Comparison of ENCODE assay signal across 12 mouse cellular contexts in the genomic region with DNA sequence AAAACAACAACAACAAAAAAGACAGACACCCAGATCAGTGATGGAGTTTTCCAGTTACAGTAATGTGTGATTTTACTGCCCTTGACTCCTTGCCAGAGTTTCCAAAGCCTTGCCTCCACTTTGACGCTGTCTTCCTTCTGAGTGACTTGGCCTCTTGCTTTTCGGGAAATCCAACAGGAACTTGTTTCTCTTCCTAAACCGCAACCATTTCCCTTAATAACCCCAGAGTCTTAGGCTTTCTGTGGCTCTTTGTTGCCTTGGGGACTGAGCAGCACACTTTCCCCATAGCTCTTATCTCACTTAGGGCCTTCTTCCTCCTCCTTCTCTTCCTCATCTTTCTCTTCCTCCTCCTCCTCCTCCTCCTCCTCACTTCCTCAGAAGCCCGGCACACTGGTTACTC.
"Had no signal": no experiment of that assay in that cellular context is flagged by ENCODE, and none has a peak within 500 bp of the region (broad histone marks: within the 10 kb centered on the region; RNA-seq: fewer than 3 reads in every experiment).

No protein-coding gene starts in this region.

- H3K4me3 ChIP-seq: intestine, embryonic 15.5 days; midbrain, embryonic 12.5 days; stomach, embryonic 15.5 days had no signal

- H3K9me3 ChIP-seq: intestine, embryonic 15.5 days; midbrain, embryonic 12.5 days; stomach, embryonic 15.5 days had no signal

- H3K9ac ChIP-seq: intestine, embryonic 15.5 days; liver, embryonic 14.5 days; midbrain, embryonic 12.5 days; stomach, embryonic 15.5 days had no signal

- H3K4me1 ChIP-seq: intestine, embryonic 15.5 days; midbrain, embryonic 12.5 days; stomach, embryonic 15.5 days had no signal

- H3K27me3 ChIP-seq: intestine, embryonic 15.5 days; midbrain, embryonic 12.5 days; stomach, embryonic 15.5 days had no signal

- H3K27ac ChIP-seq: intestine, embryonic 15.5 days; liver, embryonic 14.5 days; midbrain, embryonic 12.5 days; stomach, embryonic 15.5 days had no signal

- DNase-seq: kidney, adult 9 months; kidney, postnatal 36 days; left cerebral cortex, postnatal 4 days; lung, adult 18-20 months; lung, postnatal 4 days; right cerebral cortex, postnatal 14 days; thymus, postnatal 4 days had no signal

- H3K36me3 ChIP-seq: intestine, embryonic 15.5 days; stomach, embryonic 15.5 days had no signal

- ATAC-seq: intestine, embryonic 15.5 days; lung, postnatal 0 days had no signal

- H3K4me2 ChIP-seq: intestine, embryonic 15.5 days; midbrain, embryonic 12.5 days; stomach, embryonic 15.5 days had no signal
